Mouse (Mus musculus) spleen, postnatal 4 days (tissue): ENCODE measurements around the gene Mta3.

Source experiments
- DNase-seq, 2 experiments: peaks; one replicate each; pipeline ENCODE4 v3.0.0; 2022; ENCODE audit warnings: low spot score in 2 of 2

The Mta3 gene

DNA sequence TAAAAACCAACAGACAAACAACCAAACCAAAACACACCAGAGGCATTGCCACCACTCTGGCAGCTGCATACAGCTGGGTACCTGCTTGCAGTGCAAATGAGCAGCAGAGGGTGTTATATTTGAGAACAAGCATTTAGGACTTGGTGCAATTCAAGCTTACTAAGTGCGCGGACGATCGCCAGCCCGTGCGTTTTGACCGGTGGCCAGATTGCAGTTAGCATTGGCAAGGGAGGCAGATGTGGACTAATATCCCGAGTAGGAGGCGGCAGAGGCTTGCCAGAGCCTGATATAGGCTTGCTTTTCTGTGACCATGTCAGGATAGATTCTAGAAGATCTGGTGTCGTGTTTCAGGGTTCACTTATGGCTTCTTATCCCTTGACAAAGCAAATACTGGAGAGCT, 52.1 kb downstream of the Mta3 start:
- DNase-seq, result no peak

GRCm38 (mm10) chr17:83759547-83759946, 53.6 kb downstream of the Mta3 start:
- no peak for DNase-seq

DNA sequence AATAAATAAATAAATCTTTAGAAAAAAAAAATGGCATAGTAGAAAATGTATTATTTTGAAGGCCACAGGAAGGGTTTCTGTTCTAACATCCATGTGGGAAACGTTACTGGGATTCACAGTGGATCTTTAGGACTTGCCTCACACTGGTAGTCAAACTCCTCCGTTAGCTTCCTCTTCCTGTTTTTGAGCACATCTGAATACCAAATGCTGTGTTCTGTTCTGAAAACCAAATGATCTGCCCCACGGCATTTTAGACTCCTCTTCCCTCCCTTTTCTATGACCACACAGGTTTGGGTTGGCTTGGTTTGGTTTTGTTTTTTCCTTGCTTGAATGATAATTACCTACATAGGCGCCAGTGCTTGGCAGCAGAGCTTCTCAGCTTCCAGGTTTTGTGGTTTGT, 58.6 kb downstream of the Mta3 start:
- DNase-seq, result no peak

DNA sequence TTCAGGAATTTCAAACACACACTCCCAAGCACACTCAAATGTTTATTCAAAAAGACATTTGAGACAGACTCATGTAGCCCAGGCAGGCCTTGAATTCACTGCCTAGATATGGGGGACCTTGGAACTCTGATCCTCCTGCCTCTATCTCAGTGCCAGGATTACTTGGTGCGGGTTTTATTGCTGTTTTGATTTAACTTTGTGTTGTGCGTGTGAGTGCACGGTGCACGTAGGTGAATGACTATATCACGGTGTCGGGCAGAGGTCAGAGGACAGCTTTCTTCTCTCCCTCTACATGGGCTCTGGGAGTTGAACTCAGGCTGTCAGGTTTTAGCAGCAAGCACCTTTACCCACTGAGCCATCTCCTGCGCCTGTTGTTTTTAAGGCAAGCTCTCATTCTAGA, 61.1 kb downstream of the Mta3 start:
- no peak for DNase-seq

GRCm38 (mm10) chr17:83768309-83768708, 62.3 kb downstream of the Mta3 start:
- no peak for DNase-seq

GRCm38 (mm10) chr17:83770371-83770770, 64.4 kb downstream of the Mta3 start:
- no peak for DNase-seq

GRCm38 (mm10) chr17:83770931-83771330, 65.0 kb downstream of the Mta3 start:
- no peak for DNase-seq

GRCm38 (mm10) chr17:83772110-83772509, 66.1 kb downstream of the Mta3 start:
- DNase-seq, result no peak

GRCm38 (mm10) chr17:83772711-83773110, 66.7 kb downstream of the Mta3 start:
- DNase-seq, result peak in 1 of 2 experiments; percentile 37

DNA sequence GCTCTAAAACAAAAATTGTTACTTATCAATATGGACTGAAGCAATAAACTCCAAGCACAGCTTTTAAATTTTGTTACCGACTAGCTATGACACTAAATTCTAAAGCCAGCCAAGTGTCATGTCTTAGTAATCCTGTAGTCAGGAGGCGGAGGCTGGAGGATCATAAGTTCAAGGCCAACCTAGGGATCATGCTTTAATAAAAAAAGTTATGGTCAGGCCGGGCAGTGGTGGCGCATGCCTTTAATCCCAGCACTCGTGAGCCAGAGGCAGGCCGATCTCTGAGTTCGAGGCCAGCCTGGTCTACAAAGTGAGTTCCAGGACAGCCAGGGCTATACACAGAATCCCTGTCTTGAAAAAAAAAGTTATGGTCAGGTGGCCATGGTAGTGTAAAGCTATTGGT, 71.0 kb downstream of the Mta3 start:
- no peak for DNase-seq

GRCm38 (mm10) chr17:83777462-83778051, 71.6 kb downstream of the Mta3 start:
- DNase-seq, result no peak

DNA sequence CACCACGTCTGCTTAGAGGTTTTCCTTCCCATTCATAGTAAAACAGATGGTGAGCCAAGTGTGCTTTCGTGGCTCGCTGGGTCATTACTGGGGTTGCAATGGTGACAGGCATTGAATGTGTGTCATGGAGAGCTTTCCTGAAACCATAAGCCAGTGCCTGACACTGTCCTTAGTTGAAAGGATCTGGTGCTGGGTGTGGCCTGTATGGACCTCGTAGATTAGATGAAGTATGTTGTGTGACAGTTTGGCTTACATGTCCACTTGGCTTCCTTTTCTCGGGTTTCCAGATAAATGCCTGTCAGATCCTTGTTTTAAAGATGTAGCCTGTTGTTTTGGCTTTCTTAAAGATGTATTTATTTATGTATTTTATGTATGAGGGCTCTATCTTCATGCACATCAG, 74.3 kb downstream of the Mta3 start:
- DNase-seq, result no peak

- no peak for DNase-seq
Measured at GRCm38 (mm10) chr17:83782740-83783139, 76.8 kb downstream of the Mta3 start.

- no peak for DNase-seq
Measured at GRCm38 (mm10) chr17:83786418-83786817, 80.5 kb downstream of the Mta3 start.

- DNase-seq, result no peak
Measured at GRCm38 (mm10) chr17:83790158-83790557, 84.2 kb downstream of the Mta3 start.

DNA sequence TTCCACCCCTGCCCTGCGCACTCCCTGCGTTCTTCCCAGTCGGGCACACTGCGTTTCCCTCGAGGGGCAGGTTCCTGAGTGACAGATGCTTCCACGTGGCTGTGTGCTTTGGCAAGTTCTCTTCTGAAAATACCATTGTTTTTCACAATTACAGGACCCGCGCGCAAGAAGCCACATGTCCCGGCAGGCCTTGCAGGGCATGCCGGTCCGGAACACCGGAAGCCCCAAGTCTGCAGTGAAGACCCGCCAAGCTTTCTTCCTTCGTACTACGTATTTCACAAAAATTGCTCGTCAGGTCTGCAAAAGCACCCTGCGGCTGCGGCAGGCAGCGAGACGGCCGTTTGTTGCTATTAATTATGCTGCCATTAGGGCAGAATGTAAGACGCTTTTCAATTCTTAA, 86.4 kb downstream of the Mta3 start:
- DNase-seq, result no peak

DNA sequence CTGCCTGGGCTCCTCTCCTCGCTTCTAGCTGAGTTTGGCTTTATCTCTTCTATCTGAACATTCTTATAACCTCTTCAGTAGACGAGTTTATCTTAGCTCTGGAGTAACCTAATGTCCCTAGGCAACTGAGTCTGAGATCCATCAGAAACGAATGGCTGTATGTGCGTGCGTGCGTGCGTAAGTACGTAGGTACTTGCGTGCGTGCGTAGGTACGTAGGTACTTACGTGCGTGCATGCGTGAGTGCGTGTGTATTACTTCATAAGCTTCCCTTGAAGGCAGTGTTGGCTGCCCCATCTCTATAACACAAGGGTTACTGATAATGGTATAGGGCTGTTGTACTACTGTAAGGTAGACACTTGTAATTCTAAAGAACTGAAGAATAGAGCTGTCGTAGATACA, 89.2 kb downstream of the Mta3 start:
- no peak for DNase-seq

DNA sequence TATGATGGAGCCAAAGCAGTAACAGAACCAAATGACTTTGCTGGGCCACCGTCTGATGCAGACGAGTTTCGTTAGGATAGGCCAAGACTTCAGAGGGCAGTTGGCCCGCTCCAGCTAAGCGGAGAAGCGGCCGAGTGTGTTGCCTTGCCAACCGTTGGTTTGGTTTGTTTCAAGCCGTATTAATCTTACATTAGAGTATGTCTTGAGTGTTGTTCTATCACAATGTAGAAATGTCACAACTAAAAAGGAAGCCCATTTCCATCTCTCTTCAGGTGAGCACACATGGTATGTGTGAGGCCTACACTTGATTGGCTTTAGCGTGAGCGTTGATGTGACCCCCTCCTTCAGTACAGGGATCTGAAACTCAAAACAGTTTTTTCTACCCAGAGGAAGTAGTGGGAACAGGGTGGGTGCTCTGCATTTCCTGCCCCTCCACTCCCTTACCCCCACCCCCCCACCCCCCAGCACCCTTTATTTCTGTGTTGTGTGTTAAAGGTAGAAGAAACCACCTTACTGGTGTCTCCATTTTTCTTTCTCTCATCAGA, 93.6 kb downstream of the Mta3 start:
- no peak for DNase-seq

DNA sequence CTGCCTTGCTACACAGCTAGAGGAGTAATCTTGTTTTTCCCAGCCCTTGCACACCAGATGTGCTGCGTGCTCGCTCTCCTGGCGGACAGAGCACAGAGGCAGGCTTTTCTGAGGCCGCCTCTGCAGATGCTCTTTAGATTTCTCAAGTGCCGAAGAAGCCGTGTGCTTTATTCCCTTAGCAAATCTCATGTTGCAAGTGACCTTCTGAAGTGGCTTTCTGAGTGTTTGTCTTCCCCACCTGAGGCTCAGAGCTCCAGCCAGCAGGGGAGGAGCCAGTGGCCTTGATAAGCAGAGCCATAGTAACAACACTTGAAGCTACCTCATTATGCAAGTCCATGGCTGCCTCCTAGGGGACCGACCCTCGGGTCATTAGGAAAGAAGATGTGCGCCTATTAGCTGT, 98.0 kb downstream of the Mta3 start:
- DNase-seq, result no peak

- DNase-seq, result no peak
Measured at GRCm38 (mm10) chr17:83805078-83805477, 99.1 kb downstream of the Mta3 start.

GRCm38 (mm10) chr17:83807345-83807744, 101.4 kb downstream of the Mta3 start:
- DNase-seq, result peak in 1 of 2 experiments; percentile 41

GRCm38 (mm10) chr17:83807778-83808398, 101.9 kb downstream of the Mta3 start:
- peak; percentile 81 to 90 for DNase-seq

DNA sequence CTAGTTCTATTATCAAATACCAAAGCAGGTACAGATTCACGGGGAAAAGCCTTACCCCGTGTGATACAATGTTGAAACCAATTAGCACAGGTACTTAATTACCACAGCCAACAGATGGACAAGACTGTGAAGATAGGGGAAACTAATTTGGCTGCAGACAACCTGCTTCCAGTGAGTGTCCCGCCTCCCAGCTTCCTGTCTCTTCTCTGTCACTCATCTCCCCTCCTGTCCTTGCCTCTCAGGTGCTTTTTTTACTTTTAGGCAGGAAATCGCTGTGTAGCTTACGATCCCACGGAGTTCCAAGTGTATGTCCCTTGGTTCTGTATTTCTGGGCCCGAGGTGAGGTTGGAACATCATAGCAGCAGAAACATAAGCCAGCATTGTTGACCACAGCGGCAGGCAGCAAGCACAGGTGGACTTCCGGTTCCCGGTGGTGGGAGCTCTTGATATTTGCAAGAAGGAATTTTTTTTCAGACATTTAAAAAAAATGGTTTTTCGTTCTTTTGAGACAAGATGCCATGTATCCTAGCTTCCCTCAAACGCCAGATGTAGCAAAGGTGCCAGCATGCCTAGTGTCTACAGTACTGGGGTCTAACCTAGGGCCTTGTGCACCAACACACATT, 102.6 kb downstream of the Mta3 start:
- DNase-seq, result no peak
